Mouse (Mus musculus) heart, postnatal 25 days (tissue): ENCODE measurements around the gene Med13l. TPM values are rescaled to one million over a fixed set of nuclear protein-coding genes. Genes with fewer than 3 reads are reported as not detected.

Experiments
- DNase-seq: peaks from one replicate; pipeline ENCODE4 v3.0.0; 2022; ENCODE audit warnings: low spot score
- intact Hi-C: fragments of 180-260 bp; cut with DNase I; formaldehyde crosslinking; loops from one replicate; pipeline ENCODE4 v1.15.1; 2025
- total RNA-seq, 2 experiments: library from RNA; stranded (reverse); gene quantifications; 2 replicates each; pipeline ENCODE4 v1.2.3; 2021

Gene Med13l
- total RNA-seq: 10 to 100 TPM; 29.9 to 30.8 TPM

DNA sequence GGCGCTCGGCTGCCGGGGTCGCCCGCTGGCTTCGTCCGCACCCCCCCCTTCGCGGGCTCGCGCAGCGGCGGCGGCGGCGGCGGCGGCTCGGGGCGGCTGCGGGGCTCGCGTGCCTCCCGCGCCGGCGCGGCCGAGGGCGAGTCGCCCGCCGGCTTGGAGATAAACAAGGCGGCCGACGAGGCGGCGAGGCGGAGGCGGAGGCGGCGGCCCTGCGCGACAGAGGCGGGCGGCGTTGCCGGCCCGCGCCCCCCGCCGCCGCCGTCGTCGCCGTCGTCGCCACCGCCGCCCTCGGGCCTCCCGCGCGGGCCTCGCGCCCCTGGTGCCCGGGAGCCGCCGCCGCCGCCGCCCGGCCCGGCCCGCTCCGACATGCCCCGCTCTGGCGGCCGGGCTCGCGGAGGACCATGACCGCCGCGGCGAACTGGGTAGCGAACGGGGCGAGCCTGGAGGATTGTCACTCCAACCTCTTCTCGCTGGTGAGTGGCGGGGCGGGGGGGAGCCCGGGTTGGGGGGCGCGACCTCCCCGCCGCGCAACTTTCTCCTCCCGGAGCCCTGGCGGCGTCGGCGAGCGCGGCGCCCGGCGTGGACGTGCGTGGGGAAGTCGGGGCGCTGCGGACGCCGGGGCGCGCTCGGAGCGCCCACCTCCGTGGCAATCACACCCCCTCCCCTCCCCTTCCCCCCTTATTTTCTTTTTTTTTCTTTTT, at the start of gene Med13l:
TSS of gene Med13l (plus strand) at position 295 of the 701 bp plus-strand sequence.
- peak; percentile 50 for DNase-seq
- intact Hi-C loops: loop anchor here (2.0 kb wide), 2 partner anchors 34 to 292 kb away; no protein-coding TSS in a partner anchor

DNA sequence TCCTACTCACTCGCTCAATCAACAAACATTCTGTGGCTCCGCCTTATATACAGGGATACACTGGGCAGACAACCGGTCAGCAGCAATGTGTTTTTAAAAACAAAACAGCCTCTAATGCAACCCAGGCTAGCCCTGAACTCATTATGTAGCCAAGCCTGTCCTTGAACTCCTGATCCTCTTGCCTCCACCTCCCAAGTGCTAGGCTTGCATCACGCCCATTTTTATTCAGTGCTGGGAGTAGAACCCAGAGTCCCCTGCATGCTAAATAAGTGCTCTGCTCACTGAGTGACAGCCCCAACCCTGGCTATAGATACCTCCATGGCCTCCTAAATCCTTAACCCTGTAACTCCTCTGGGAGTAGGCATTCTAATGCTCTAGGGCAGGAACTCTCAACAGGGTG, 49.5 kb upstream of the Med13l start:
- no peak for DNase-seq
- intact Hi-C loops: no loop called here

DNA sequence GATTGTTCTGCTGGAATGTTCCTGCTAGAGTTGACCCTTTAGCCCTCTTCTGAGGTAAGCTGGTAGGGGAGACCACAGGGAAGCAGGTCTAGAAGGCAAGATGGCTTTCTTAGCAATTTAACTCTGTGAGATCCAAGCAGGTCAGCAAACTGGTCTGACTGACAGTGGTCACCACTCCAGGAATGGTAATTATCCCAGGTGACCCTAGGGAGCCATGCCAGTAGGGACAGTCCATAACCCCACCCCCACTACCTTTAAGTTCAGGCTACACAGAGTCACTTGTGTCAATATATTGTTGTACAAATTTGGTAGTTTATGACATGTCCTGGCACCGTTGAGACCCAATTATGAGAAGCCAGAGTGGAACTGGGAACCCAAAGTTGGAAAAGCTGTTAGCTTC, 47.5 kb upstream of the Med13l start:
- no peak for DNase-seq
- intact Hi-C loops: no loop called here

DNA sequence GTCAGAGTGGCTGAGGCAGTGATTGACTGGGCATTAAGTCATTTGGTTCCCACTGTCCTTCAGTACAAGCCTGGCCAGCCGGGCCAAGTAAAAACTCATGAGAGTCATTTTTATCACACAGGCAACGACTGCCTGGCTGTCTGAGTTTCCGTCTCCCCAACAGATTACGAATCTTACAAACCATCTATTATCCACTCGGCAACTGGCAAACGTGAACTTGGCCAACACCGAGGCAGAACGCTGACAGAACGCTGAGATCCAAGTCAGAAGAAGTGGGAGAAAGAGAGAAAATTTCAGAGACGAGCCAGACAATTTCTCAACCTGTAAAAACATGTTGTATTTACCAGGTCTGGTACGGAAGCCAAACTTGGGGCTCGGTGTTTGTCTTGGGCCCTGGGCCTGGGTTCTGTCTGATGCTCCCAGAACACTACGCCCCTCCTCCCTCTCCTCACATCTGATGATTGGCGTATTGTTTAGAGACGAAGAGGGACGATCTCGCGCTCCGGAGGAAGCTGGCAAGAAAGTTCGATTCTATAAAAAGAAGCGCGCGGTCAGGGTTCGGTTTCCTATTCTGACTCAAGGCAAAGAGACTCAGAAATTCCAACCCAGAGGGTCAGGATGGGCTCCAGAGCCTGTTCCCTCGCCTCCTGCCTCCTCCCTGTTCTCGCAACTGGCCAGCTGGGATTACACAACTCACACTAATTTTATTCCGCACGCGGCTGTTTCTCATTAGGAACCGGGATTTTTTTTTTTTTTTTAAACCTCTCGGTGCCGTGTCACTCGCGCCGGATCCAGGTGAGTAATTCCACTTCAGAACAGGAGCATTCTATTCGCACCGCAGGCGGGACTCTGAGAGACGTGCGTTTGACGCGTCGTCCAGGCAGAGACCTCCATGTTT, 46.6 kb upstream of the Med13l start:
- intact Hi-C loops: loop anchor here (2.0 kb wide), 1 partner anchor 45 kb away; no protein-coding TSS in a partner anchor
- DNase-seq: peak; percentile 83

DNA sequence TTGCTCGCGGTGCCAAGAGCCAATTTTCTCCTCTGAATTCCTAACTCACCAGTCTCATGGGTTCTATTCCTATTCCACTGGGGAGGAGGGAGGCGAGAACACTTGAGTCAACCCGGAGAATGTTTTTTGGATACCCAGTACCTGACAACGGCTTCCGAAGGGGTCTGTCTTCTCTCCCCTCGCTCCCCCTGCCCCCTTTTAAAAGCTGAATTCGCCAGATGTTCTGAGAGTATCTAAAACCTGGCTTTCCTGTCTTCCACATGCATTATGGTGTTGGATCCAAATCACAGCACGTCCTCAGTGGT, 46.0 kb upstream of the Med13l start:
- intact Hi-C loops: loop anchor here (2.0 kb wide), 1 partner anchor 44 kb away; no protein-coding TSS in a partner anchor
- DNase-seq: no peak

DNA sequence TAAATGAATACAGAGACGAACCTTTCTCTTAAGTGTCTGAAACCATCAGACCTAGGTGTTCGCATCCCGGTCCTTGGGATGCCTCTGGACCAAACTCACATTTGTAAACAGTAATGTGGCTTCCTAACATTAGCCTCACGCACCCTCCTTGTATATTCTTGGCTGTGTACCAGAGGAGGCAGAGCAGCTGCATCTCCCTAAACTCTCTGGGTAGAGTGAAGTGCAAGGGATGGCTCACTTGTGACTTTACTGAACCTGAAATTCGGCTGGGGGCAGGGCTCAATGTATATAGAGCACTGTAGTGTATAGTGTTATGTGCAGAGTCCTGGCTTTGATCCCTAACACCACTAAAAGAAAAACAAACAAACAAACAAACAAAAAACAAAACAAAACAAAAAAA, 45.6 kb upstream of the Med13l start:
- DNase-seq: no peak
- intact Hi-C loops: loop anchor here (2.0 kb wide), 1 partner anchor 44 kb away; no protein-coding TSS in a partner anchor

DNA sequence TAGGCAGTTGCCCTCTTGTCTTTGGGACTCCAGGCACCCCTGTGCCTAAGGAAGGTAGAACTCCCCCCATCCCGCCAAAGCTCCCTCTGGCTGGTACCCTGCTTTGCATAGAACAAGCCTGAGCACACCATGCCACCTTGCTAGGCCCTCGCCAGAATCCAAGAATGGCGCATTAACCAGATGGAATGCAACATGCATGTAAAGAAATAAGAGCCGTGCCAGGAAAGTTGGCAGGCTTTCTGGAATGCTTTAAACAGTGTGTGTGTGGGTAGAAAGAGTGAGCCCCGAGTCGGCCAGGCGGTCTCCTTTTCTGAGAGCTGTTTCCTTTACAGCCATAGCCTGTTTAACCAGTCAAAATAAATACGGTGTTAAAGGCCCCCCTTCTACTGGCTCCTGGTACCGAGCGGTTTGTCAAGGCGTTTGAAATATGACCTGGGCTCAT, 45.2 kb upstream of the Med13l start:
- intact Hi-C loops: loop anchor here (2.0 kb wide), 1 partner anchor 44 kb away; no protein-coding TSS in a partner anchor

DNA sequence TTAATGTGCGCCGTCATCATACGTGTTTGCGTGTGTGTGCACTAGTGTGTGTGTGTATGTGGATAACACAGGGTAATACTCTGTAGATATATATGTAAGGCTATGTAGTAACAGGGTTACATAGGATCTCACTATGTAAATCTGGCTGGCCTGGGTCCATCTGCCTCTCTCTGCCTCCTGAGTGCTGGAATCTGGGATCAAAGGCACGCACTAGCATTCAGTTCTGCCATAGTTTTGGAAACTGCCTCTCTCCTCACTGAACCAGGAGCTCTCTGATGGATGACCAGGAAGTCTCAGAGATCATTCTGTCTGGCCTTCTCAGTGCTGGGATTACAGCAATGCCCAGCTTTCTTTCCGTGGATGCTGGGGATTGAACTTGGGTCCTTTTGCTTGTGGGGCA, 44.4 kb upstream of the Med13l start:
- intact Hi-C loops: no loop called here
- no peak for DNase-seq

More for the DNA sequence above, 45.2 kb upstream of the Med13l start:
- no peak for DNase-seq

DNA sequence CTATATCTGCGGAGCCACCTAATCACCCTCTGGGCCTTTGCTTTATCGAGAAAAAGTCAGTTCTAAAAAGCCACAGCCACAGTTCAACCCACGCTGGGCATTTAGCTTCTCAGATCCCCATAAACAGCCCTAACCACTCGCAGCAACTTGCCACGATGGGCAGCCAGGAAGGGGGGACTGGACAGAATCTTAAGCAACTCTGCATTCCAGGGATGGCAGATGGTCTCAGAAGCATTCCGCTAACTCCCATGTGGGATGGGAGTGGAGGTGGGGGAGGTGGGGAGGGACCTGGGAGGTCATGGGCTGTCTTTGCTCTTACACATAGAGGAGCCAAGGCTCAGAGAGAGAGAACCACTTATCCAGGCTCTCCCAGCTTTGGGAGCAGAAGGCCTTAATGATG, 44.0 kb upstream of the Med13l start:
- intact Hi-C loops: no loop called here
- no peak for DNase-seq

DNA sequence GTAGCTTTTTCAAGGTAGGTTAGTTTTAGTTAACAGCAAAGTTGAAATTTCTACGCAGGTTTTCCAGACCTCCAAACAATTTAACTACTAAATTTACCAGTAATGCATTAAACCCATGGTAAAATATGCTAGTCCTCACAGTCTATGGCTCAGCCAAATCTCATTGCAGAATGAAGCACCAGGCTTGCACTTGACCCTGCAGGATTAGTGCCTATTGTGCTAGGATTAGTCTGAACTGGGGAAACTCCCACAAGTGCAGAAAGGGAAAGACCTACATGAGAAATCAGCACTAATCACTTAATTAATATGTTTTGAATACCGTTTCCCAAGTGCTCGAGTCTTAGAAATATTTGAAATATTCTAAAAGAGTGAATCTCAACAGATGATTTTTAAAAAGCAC, 40.0 kb upstream of the Med13l start:
- no peak for DNase-seq
- intact Hi-C loops: no loop called here

DNA sequence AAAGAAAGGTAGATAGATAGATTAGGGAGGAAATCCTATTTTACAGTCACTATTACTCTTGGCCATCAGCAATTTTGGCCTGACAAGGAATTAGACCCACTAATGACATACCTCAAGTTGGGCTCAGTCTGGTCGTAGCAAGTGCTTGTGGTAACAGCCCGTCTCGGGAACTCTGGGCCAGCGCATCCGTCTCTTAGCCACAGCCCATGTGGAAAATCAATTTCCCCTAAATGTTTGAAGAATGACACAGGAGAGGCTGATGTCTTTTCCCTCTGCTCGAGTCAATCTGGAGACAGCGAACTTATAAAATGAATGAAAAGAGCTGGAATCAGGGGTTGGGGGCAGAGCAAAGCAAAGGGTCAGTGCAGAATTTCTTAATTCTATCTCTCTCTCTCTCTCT, 36.1 kb upstream of the Med13l start:
- intact Hi-C loops: no loop called here
- no peak for DNase-seq

DNA sequence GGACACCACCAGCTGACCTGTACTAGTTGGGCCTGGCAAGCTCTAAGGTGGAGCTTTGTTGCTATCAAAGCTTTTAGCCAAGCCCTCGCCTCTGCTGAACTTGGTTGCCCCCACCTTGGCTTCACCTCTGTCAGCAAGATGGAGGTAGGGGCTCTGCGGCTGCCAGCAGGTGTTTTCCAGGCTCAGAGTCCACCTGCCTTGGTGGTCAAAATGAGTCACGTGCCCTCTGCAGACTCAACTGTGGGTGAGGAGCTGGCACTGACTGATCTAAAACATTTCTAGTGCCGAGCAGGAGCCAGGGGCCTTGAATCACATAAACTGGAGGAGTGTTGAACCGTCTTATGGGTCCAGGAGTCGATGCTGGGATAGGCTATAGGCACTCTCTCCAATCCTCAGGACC, 34.8 kb upstream of the Med13l start:
- DNase-seq: no peak
- intact Hi-C loops: no loop called here

DNA sequence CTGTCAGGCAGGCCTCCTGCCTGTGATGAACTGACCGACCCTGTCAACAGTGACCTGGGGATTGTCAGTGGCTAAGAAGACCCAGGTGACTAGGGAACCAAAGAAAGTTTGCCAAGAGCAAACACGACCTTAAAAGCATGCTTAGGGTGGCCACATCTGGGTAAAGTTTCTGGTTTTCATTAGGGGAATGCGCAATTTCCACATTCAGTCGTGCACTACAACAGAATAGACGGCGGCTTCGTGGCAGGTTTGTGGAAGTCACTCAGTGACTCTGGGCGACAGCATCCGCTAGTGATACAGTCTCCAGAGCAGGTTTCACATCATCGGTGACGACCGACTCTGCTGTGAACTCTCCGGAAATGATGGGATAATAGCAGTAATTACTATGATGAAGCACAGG, 34.0 kb upstream of the Med13l start:
- intact Hi-C loops: no loop called here
- DNase-seq: no peak

DNA sequence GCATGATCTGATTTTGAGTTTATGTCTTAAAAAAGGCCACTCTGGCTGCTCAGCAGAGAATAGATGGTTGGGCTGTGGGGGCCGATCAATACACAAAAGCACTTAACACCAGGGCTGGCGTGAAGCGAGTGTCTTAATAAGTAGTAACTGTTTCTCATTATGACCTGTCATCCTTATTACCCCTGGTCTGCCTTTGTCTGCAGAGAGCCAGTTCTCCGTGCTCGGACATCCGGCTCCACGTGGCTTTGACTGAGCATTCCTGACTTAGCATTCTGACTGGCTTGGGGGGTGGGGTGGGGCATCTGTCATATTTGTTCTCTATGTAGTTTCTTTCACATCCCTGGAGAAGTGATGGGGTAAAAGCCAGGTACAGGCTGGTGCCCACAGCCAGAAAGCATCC, 31.2 kb upstream of the Med13l start:
- intact Hi-C loops: no loop called here
- no peak for DNase-seq

DNA sequence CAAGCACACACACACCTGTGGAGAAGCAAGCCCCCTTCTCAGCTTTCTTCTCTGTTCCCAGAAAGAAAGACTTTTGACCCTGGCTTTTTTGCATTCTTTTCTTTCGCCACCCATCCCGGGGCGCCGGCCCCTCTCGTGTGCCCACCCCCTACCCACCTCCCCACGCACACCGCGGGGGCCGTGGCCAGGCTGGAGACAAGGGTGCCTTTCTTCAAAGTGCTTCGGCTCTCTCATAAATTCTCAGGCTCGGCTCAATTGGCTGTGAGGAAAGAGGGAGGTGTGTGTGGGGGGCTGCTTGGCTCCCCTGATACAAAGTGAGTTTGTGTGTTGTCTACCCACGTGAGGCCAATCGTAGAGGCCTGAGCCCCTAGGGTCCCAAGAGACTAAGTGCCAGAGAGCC, 28.4 kb upstream of the Med13l start:
- DNase-seq: no peak
- intact Hi-C loops: no loop called here

DNA sequence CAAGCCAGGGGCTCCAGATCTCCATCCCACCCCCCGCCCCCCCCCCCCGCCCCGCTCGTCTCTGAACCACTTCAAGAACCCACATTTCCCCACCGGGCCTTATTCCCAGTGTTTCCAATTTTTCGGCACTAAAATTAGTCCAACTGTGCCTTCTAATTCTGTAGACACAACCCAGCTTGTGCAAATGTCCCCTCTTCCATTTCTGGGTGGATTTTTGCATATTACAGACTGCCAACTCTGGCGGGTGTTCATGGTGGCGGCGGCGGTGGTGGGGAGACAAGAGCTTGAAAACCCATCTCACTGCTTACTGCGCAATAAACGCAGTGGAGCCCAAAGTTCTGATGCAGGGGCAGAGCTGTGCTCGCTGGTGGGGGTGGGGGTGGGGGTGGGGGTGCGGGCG, 27.8 kb upstream of the Med13l start:
- intact Hi-C loops: no loop called here
- no peak for DNase-seq

DNA sequence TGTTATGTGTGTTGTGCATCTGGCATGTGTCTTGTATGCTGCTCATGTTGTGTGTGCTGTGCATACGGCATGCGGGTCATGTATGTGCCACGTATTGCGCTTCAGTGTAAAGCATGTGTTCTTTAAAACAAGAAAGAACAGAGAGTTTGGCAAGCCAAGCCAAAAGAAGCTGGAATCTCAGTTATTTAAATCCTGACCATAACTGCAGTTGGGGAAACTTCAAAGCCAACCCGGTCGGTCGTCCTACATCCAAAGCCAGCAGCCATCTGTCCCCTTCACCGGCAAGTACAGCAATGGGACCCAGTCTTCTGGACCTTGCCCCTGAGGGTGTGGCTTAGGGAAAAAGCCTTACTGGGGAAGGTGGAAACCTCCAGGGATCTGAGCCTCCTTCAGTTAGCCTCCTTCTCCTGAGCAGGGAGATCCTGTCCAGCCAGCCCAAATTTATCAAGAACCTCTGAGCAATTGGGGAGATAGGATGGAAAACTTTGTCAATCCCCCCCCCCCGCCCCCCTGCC, 26.0 kb upstream of the Med13l start:
- intact Hi-C loops: no loop called here
- DNase-seq: no peak

DNA sequence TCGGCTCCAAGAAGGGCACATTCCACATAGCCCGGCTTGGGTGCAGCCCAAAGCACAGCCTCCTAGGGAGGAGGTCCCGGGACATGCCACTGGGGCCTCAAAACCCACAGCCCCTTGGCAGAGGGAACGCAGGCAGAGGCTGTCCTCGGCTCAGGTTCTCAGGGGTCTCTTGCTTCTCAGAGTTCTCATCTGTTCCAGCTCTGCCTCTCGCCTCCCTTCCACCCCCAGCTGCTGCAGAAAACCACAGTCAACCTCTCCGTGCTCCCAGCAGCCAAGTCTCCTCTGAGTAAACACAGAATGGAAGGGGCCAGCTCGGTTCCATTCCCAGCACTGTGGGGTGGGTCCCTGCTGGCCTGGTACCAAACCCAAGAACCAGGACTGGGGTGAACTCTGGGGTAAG, 25.3 kb upstream of the Med13l start:
- intact Hi-C loops: no loop called here
- no peak for DNase-seq

DNA sequence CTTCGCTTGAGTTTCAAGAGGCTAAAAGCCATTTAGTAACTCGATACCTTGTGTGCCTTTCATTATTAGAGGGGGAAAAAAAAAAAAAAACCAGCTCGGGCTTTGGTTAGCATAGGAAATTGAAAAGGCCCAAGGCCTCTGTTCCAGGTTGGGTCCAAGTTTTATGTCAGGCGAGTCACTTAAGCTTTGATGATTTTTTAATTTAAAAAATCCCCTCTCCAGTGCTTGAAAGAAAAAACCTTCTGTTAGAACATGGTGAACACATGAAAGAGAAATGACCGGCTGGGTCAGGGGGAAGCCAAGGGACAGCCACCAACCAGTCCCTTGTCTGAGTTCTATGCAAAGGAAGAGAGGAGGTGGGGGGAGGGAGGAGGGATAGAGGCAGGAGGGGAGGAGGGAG, 22.0 kb upstream of the Med13l start:
- intact Hi-C loops: no loop called here

DNA sequence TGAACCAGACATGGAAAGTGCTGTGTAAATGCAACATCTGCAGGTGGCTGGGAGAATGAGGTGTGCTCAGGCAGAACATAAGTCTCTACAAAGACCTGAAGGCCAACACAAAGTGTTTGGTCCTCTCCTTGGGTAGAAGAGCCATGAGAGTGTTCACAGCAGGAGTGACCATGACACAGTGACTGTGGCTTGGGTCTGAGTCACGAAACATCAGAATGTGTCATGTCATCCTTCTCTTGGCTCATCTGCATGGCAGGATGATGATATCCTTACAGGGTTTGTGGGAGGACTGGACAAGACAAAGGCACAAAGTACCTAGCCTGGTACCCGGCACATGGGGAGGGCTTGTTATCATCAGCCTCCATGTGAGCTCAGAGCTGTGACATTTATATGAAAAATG, 16.7 kb upstream of the Med13l start:
- intact Hi-C loops: no loop called here
- no peak for DNase-seq

More for the DNA sequence above, 22.0 kb upstream of the Med13l start:
- no peak for DNase-seq

DNA sequence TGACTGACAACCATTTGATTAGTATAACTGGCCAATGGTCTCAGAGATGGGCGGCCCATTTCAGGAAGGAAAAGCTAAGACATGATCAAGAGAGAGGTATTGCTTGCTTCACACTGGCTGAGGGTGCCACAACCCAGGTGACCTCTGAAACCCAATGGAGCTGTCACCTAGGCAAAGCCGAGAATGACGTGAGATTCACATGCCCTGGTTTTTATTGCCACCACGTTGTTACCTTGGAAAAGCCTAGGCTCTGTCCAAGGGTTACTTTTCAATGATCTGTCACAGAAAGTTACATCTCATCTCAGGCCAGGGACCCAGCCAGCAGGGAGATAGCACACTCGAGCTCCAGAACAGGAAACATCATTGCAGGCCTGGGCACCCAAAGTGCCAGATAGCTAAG, 10.0 kb upstream of the Med13l start:
- intact Hi-C loops: no loop called here
- DNase-seq: no peak
